Mouse (Mus musculus): ENCODE measurements around the gene Tgfb1i1. TPM values are rescaled to one million over a fixed set of nuclear protein-coding genes. Genes with fewer than 3 reads are reported as not detected.

The Tgfb1i1 gene
- 15.1 and 16.1 TPM in 2 replicates for polyA plus RNA-seq (2012; rRNA removed)

DNA sequence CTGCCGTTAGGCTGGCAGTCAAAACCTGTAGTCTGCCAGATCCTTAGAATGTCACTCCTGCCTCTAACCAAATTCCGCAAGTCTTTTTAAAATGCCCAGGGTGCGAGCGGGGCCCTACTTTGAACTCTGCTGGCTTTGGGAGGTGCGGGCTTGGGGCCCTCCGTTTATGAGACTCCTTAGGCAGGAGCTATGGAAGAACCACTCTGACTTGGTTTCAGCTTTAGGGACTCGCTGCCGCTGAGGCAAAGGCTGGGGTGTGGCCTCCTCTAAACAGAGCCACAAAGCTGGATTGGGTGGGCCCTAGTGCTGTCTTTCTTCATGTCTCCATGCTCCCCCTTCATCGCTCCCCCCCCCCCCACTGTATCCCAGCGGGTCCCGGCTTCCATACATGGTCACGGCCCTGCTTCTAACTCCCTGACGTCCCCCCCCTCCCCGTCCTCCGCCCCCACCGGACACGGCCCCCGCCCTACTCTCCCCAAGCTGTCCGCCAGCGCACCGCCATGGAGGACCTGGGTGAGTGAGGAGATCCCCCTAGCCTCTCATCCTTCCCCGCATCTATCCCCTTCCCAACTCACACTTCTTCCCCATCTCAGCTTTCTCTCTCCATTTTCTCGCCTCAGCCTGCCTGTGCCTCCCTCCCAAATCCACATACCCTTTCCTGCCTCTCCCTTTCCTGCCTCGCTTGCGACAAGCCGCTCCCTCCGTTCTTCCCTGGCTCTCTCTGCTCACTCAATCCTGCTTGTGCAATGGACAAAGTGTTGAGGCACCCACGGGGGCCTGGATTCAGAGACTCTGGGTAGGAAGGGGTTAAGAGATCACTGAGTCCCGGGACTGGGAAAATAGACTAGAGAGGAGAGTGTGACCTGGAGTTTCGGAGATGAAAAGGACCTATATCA, at the start of gene Tgfb1i1:
Gene Tgfb1i1, plus strand, starts transcription at position 317 of the 896 bp plus-strand sequence.
- no peaks in the 10 kb centered on the region for H3K27me3 ChIP-seq (replicated peaks; ENCODE audit: control insufficient read depth, insufficient read depth, low read length)
- H3K27ac ChIP-seq (ENCODE audit: insufficient read depth, low read depth, low read length) = peak within 1 kb of the TSS; percentile 94
- 10% methylated on average over 25 of the region's 30 CpGs for WGBS
- peak; percentile 66 for DNase-seq
- H3K4me1 ChIP-seq (ENCODE audit: control insufficient read depth, insufficient read depth, low read length) = no peaks in the 10 kb centered on the region
- peaks cover 2% of the 10 kb centered on the region for H3K36me3 ChIP-seq (ENCODE audit: control insufficient read depth, insufficient read depth, low read length)
- peak within 1 kb of the TSS; percentile 65 for H3K4me3 ChIP-seq (ENCODE audit: insufficient read depth, low read depth, low read length)
- TF ChIP-seq CTCF (conservative IDR thresholded peaks at IDR 0.05; ENCODE audit: insufficient read depth, insufficient read length, low read depth, low read length) = no peak
- peak; percentile 8 for TF ChIP-seq POLR2A (IDR thresholded peaks at IDR 0.05; ENCODE audit: low read depth, low read length)

GRCm38 (mm10) chr7:128201607-128202006, 45.0 kb upstream of the Tgfb1i1 start:
- no peak for DNase-seq
- no peak for TF ChIP-seq CTCF (conservative IDR thresholded peaks at IDR 0.05; ENCODE audit: insufficient read depth, insufficient read length, low read depth, low read length)
- TF ChIP-seq POLR2A (IDR thresholded peaks at IDR 0.05; ENCODE audit: low read depth, low read length) = no peak
- no peaks in the 10 kb centered on the region for H3K36me3 ChIP-seq (ENCODE audit: control insufficient read depth, insufficient read depth, low read length)
- no peaks in the 10 kb centered on the region; the same call in 1 of the 2 replicates for H3K27me3 ChIP-seq (replicated peaks; ENCODE audit: control insufficient read depth, insufficient read depth, low read length)
- no peak overlapping the region for H3K27ac ChIP-seq (ENCODE audit: insufficient read depth, low read depth, low read length)
- no peaks in the 10 kb centered on the region for H3K4me1 ChIP-seq (ENCODE audit: control insufficient read depth, insufficient read depth, low read length)
- H3K4me3 ChIP-seq (ENCODE audit: insufficient read depth, low read depth, low read length) = no peak overlapping the region
- 89% methylated on average over 9 of the region's 9 CpGs for WGBS

DNA sequence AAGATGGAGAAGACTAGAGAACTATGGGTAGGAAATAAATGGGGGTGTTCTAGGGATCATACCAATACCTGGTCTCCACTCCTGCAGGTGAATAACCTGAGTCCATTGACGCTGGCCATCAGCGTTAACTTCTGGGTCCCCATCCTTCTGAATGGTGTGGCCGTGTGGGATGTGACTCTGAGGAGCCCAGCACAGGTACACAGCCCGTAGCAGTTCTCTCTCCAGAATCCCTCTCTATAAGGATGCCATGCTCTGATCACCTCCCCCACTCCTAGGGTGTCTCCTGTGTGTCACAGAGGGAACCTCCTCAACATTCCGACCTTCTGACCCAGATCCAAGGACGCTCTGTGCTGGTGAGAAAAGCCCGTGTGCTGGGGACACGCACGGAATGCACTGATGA, 43.5 kb upstream of the Tgfb1i1 start:
- H3K4me1 ChIP-seq (ENCODE audit: control insufficient read depth, insufficient read depth, low read length) = no peaks in the 10 kb centered on the region
- H3K36me3 ChIP-seq (ENCODE audit: control insufficient read depth, insufficient read depth, low read length) = no peaks in the 10 kb centered on the region
- DNase-seq = no peak
- WGBS = 69% methylated on average over 9 of the region's 9 CpGs
- H3K27ac ChIP-seq (ENCODE audit: insufficient read depth, low read depth, low read length) = no peak overlapping the region
- TF ChIP-seq POLR2A (IDR thresholded peaks at IDR 0.05; ENCODE audit: low read depth, low read length) (no peak), CTCF (conservative IDR thresholded peaks at IDR 0.05; ENCODE audit: insufficient read depth, insufficient read length, low read depth, low read length) (no peak)
- no peaks in the 10 kb centered on the region; the same call in 1 of the 2 replicates for H3K27me3 ChIP-seq (replicated peaks; ENCODE audit: control insufficient read depth, insufficient read depth, low read length)
- no peak overlapping the region for H3K4me3 ChIP-seq (ENCODE audit: insufficient read depth, low read depth, low read length)

GRCm38 (mm10) chr7:128204179-128204578, 42.4 kb upstream of the Tgfb1i1 start:
- DNase-seq = no peak
- no peaks in the 10 kb centered on the region for H3K4me1 ChIP-seq (ENCODE audit: control insufficient read depth, insufficient read depth, low read length)
- WGBS = 90% methylated on average over 8 of the region's 8 CpGs

DNA sequence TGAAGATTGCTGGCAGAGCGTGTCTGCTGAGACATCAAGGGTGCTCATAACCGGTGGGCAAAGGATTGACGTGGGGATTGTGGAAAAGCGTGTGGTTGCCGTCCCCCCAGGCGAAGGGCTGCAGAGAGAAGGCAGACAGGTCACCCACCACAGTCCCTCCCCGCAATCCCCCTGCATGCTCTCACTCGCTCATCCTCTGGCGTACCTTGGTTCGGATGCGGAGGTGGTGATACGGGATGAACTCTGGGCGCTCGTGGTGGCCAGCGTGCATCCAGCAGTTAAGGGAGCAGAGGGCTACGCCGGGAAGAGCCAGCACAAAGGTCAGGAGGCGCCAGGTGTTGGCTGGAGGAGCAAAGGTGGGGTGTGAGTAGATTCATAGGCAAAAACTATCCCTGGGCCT, 40.9 kb upstream of the Tgfb1i1 start:
- no peak for DNase-seq
- no peak overlapping the region for H3K4me3 ChIP-seq (ENCODE audit: insufficient read depth, low read depth, low read length)
- H3K4me1 ChIP-seq (ENCODE audit: control insufficient read depth, insufficient read depth, low read length) = no peaks in the 10 kb centered on the region; the same call in 1 of the 2 replicates
- H3K36me3 ChIP-seq (ENCODE audit: control insufficient read depth, insufficient read depth, low read length) = no peaks in the 10 kb centered on the region
- no peak for TF ChIP-seq POLR2A (IDR thresholded peaks at IDR 0.05; ENCODE audit: low read depth, low read length)
- no peak for TF ChIP-seq CTCF (conservative IDR thresholded peaks at IDR 0.05; ENCODE audit: insufficient read depth, insufficient read length, low read depth, low read length)
- no peaks in the 10 kb centered on the region; the same call in 1 of the 2 replicates for H3K27me3 ChIP-seq (replicated peaks; ENCODE audit: control insufficient read depth, insufficient read depth, low read length)
- WGBS = 78% methylated on average over 18 of the region's 18 CpGs
- H3K27ac ChIP-seq (ENCODE audit: insufficient read depth, low read depth, low read length) = no peak overlapping the region

More at GRCm38 (mm10) chr7:128204179-128204578, 42.4 kb upstream of the Tgfb1i1 start:
- no peak overlapping the region for H3K4me3 ChIP-seq (ENCODE audit: insufficient read depth, low read depth, low read length)
- no peaks in the 10 kb centered on the region; the same call in 1 of the 2 replicates for H3K27me3 ChIP-seq (replicated peaks; ENCODE audit: control insufficient read depth, insufficient read depth, low read length)
- TF ChIP-seq CTCF (conservative IDR thresholded peaks at IDR 0.05; ENCODE audit: insufficient read depth, insufficient read length, low read depth, low read length) (no peak), POLR2A (IDR thresholded peaks at IDR 0.05; ENCODE audit: low read depth, low read length) (no peak)
- H3K36me3 ChIP-seq (ENCODE audit: control insufficient read depth, insufficient read depth, low read length) = no peaks in the 10 kb centered on the region
- no peak overlapping the region for H3K27ac ChIP-seq (ENCODE audit: insufficient read depth, low read depth, low read length)

- TF ChIP-seq CTCF (conservative IDR thresholded peaks at IDR 0.05; ENCODE audit: insufficient read depth, insufficient read length, low read depth, low read length) (no peak), POLR2A (IDR thresholded peaks at IDR 0.05; ENCODE audit: low read depth, low read length) (no peak)
- no peak within 1 kb of the TSS for H3K27ac ChIP-seq (ENCODE audit: insufficient read depth, low read depth, low read length)
- no peak within 1 kb of the TSS for H3K4me3 ChIP-seq (ENCODE audit: insufficient read depth, low read depth, low read length)
- no peaks in the 10 kb centered on the region; the same call in 1 of the 2 replicates for H3K4me1 ChIP-seq (ENCODE audit: control insufficient read depth, insufficient read depth, low read length)
- 80% methylated on average over 6 of the region's 6 CpGs for WGBS
- H3K36me3 ChIP-seq (ENCODE audit: control insufficient read depth, insufficient read depth, low read length) = no peaks in the 10 kb centered on the region
- no peak for DNase-seq
- H3K27me3 ChIP-seq (replicated peaks; ENCODE audit: control insufficient read depth, insufficient read depth, low read length) = no peaks in the 10 kb centered on the region; the same call in 1 of the 2 replicates
Observed at GRCm38 (mm10) chr7:128206152-128206551, 40.5 kb upstream of the Tgfb1i1 start, which contains the start of gene Cox6a2. TSS of gene Cox6a2 (minus strand) at chr7:128206387.

- WGBS = 5% methylated on average over 4 of the region's 4 CpGs
- Histone ChIP-seq H3K4me1 (ENCODE audit: control insufficient read depth, insufficient read depth, low read length) (no peaks in the 10 kb centered on the region; the same call in 1 of the 2 replicates), H3K27ac (ENCODE audit: insufficient read depth, low read depth, low read length) (no peak overlapping the region), H3K4me3 (ENCODE audit: insufficient read depth, low read depth, low read length) (no peak overlapping the region), H3K36me3 (ENCODE audit: control insufficient read depth, insufficient read depth, low read length) (no peaks in the 10 kb centered on the region), H3K27me3 (replicated peaks; ENCODE audit: control insufficient read depth, insufficient read depth, low read length) (no peaks in the 10 kb centered on the region; the same call in 1 of the 2 replicates)
- DNase-seq = peak; percentile 63
- TF ChIP-seq CTCF (conservative IDR thresholded peaks at IDR 0.05; ENCODE audit: insufficient read depth, insufficient read length, low read depth, low read length) (peak; percentile 86), POLR2A (IDR thresholded peaks at IDR 0.05; ENCODE audit: low read depth, low read length) (no peak)
Observed at GRCm38 (mm10) chr7:128208187-128208586, 38.4 kb upstream of the Tgfb1i1 start.
